In genomic region chr5:100249757-100250156, GRCm38 (mm10) we compare ENCODE assay signal across 12 mouse cellular contexts.
DNase-seq lines count a peak whose midpoint lies in the region; ATAC-seq and TF ChIP-seq lines count a peak whose summit lies in the region.
"Had no signal": no experiment of that assay in that cellular context is flagged by ENCODE, and none has a peak within 500 bp of the region (broad histone marks: within the 10 kb centered on the region; RNA-seq: fewer than 3 reads in every experiment).

No protein-coding gene starts in this region.

- no peaks in the 10 kb centered on the region for H3K27me3 ChIP-seq in intestine, postnatal 0 days (replicated peaks; ENCODE audit: control insufficient read depth, insufficient read depth, low read length)
- H3K27me3 ChIP-seq in intestine, embryonic 15.5 days (replicated peaks): no peaks in the 10 kb centered on the region
- no peaks in the 10 kb centered on the region for H3K27me3 ChIP-seq in CH12.LX (replicated peaks)
- H3K27me3 ChIP-seq: limb, embryonic 15.5 days; neural tube, embryonic 13.5 days had no signal

- TF ChIP-seq POLR2A in CH12.LX (IDR thresholded peaks at IDR 0.05; ENCODE audit: low read depth, low read length): no peak
- TF ChIP-seq POLR2A in bone marrow macrophage, adult 2 months (IDR thresholded peaks at IDR 0.05; ENCODE audit: borderline replicate concordance, low read depth, low read length): no peak

- H3K36me3 ChIP-seq in intestine, postnatal 0 days (ENCODE audit: control insufficient read depth, insufficient read depth): no peaks in the 10 kb centered on the region
- no peaks in the 10 kb centered on the region for H3K36me3 ChIP-seq in intestine, embryonic 15.5 days
- H3K36me3 ChIP-seq in CH12.LX (replicated peaks in 1 of 2; ENCODE audit: control insufficient read depth in 1 of 2, insufficient read depth in 1 of 2, low read length in 1 of 2): peaks cover 0 to 3% of the 10 kb centered on the region in 2 experiments
- H3K36me3 ChIP-seq: hindbrain, embryonic 10.5 days; limb, embryonic 15.5 days; neural tube, embryonic 13.5 days had no signal

- ATAC-seq in intestine, postnatal 0 days: no peak
- no peak for ATAC-seq in intestine, embryonic 15.5 days
- ATAC-seq in frontal cortex, adult (ENCODE audit: low TSS enrichment): no peak

- in situ Hi-C loops in CH12.LX (cut with MboI; ENCODE audit: low pct_ligation_motif_present, low pct_unique_long_range_greater_than_20kb, low sequenced_read_pairs): loop anchor here (25.0 kb wide), 1 partner anchor 312 kb away; no protein-coding TSS in a partner anchor

- peak; percentile 40 for DNase-seq in CH12.LX (ENCODE audit: extremely low read depth)
- peak; percentile 10 for DNase-seq in lung, postnatal 25 days (ENCODE audit: low spot score)
- no peak for DNase-seq in neural tube, embryonic 10.5 days (ENCODE audit: extremely low spot score, low spot score)
- DNase-seq in cerebellum, postnatal 36 days: no peak

- dilution Hi-C loops in CH12.LX (cut with MboI; ENCODE audit: extremely low pct_ligation_motif_present, extremely low pct_unique_long_range_greater_than_20kb, low sequenced_read_pairs): no loop called here

- WGBS in intestine, postnatal 0 days: 47% methylated on average over 3 of the region's 3 CpGs
- WGBS in intestine, embryonic 15.5 days: 63% methylated on average over 3 of the region's 3 CpGs

- H3K27ac ChIP-seq in intestine, postnatal 0 days (ENCODE audit: low read depth, low read length): no peak overlapping the region
- no peak overlapping the region for H3K27ac ChIP-seq in intestine, embryonic 15.5 days
- no peak overlapping the region for H3K27ac ChIP-seq in CH12.LX (ENCODE audit: insufficient read depth, low read depth)
- no peak overlapping the region for H3K27ac ChIP-seq in bone marrow macrophage, adult 2 months (ENCODE audit: insufficient read depth, low read depth, low read length)
- H3K27ac ChIP-seq: hindbrain, embryonic 10.5 days; limb, embryonic 15.5 days; neural tube, embryonic 13.5 days had no signal

- peak; percentile 67 for TF ChIP-seq CTCF in intestine, postnatal 0 days (IDR thresholded peaks at IDR 0.05; ENCODE audit: low read depth)
- TF ChIP-seq CTCF in CH12.LX (conservative IDR thresholded peaks at IDR 0.05 in 1 of 2, IDR thresholded peaks at IDR 0.05 in 1 of 2; ENCODE audit: low read depth in 2 of 2, low read length in 2 of 2): peak; percentile 74 to 91
- TF ChIP-seq CTCF in bone marrow macrophage, adult 2 months (IDR thresholded peaks at IDR 0.05; ENCODE audit: low read depth, low read length): peak; percentile 20; the same call in 1 of the 2 replicates

- TF ChIP-seq EP300 in CH12.LX (IDR thresholded peaks at IDR 0.05; ENCODE audit: low read length): no peak

- H3K4me2 ChIP-seq in intestine, postnatal 0 days (replicated peaks; ENCODE audit: low read depth): no peak overlapping the region
- no peak overlapping the region for H3K4me2 ChIP-seq in intestine, embryonic 15.5 days (replicated peaks)
- no peak overlapping the region for H3K4me2 ChIP-seq in CH12.LX (ENCODE audit: insufficient read depth, low read depth, poor library complexity, severe bottlenecking)
- H3K4me2 ChIP-seq: limb, embryonic 15.5 days; neural tube, embryonic 13.5 days had no signal

- no peaks in the 10 kb centered on the region for H3K79me2 ChIP-seq in CH12.LX (replicated peaks; ENCODE audit: control insufficient read depth, extremely low read depth, insufficient read depth, poor library complexity, severe bottlenecking)

- no peaks in the 10 kb centered on the region for H3K9me3 ChIP-seq in intestine, postnatal 0 days (ENCODE audit: control insufficient read depth)
- no peaks in the 10 kb centered on the region for H3K9me3 ChIP-seq in intestine, embryonic 15.5 days
- H3K9me3 ChIP-seq in CH12.LX (replicated peaks; ENCODE audit: low read length): no peaks in the 10 kb centered on the region
- H3K9me3 ChIP-seq: hindbrain, embryonic 10.5 days; limb, embryonic 15.5 days; neural tube, embryonic 13.5 days had no signal

- no peaks in the 10 kb centered on the region for H3K4me1 ChIP-seq in intestine, postnatal 0 days (replicated peaks; ENCODE audit: control insufficient read depth, insufficient read depth, low read length)
- no peaks in the 10 kb centered on the region for H3K4me1 ChIP-seq in intestine, embryonic 15.5 days (replicated peaks)
- H3K4me1 ChIP-seq in CH12.LX (ENCODE audit: control insufficient read depth in 1 of 2, insufficient read depth in 2 of 2): peaks cover 6 to 13% of the 10 kb centered on the region in 2 experiments
- H3K4me1 ChIP-seq in bone marrow macrophage, adult 2 months (ENCODE audit: control insufficient read depth, insufficient read depth, low read length): no peaks in the 10 kb centered on the region
- H3K4me1 ChIP-seq: hindbrain, embryonic 10.5 days; limb, embryonic 15.5 days; neural tube, embryonic 13.5 days had no signal

- no peak overlapping the region for H3K4me3 ChIP-seq in intestine, postnatal 0 days (ENCODE audit: low read depth, low read length)
- H3K4me3 ChIP-seq in intestine, embryonic 15.5 days (replicated peaks): no peak overlapping the region
- H3K4me3 ChIP-seq in CH12.LX (replicated peaks in 1 of 3; ENCODE audit: low read depth in 2 of 3, low read length in 2 of 3, poor library complexity in 1 of 3): no peak overlapping the region
- H3K4me3 ChIP-seq in bone marrow macrophage, adult 2 months (ENCODE audit: insufficient read depth, low read length): no peak overlapping the region
- H3K4me3 ChIP-seq: erythroblast, embryonic 14.5 days; hindbrain, embryonic 10.5 days; limb, embryonic 15.5 days; neural tube, embryonic 13.5 days had no signal

- peak; percentile 37 for TF ChIP-seq RAD21 in CH12.LX (IDR thresholded peaks at IDR 0.05; ENCODE audit: low read depth, low read length)

- no peak overlapping the region for H3K9ac ChIP-seq in intestine, postnatal 0 days (ENCODE audit: low read depth, low read length)
- H3K9ac ChIP-seq in intestine, embryonic 15.5 days: no peak overlapping the region
- H3K9ac ChIP-seq in CH12.LX (ENCODE audit: insufficient read depth, low read depth): no peak overlapping the region
- H3K9ac ChIP-seq: limb, embryonic 15.5 days; neural tube, embryonic 13.5 days had no signal

TF ChIP-seq in CH12.LX, 34 proteins besides CTCF, POLR2A, EP300 and RAD21:
- no peak for TF ChIP-seq MEF2A (IDR thresholded peaks at IDR 0.05; ENCODE audit: borderline replicate concordance, low read depth, low read length)
- peak; percentile 40; the same call in 1 of the 2 replicates for TF ChIP-seq ELF1 (IDR thresholded peaks at IDR 0.05; ENCODE audit: low read depth, low read length)
- peak; percentile 33; the same call in 1 of the 2 replicates for TF ChIP-seq SMC3 (IDR thresholded peaks at IDR 0.05; ENCODE audit: low read depth, low read length)
TF ChIP-seq in CH12.LX: peak in this region for 2.

Comparison
In these comparisons a context has a peak if more than half of its experiments do, and no peak if none do; other contexts are left out.
1. CTCF ChIP-seq: peak in every context shown above with its lines; median percentile 82 in CH12.LX; 67 in intestine, postnatal 0 days; 20 in bone marrow macrophage, adult 2 months.
2. DNase-seq: peak in CH12.LX (single experiment) and lung, postnatal 25 days (single experiment); none in neural tube, embryonic 10.5 days (single experiment) and cerebellum, postnatal 36 days (0 of 2).